Mouse (Mus musculus): Measurements from ENCODE around the gene Med10. TPM values are rescaled to one million over a fixed set of nuclear protein-coding genes. Genes with fewer than 3 reads are reported as not detected.
A peak's percentile ranks its signal among the peaks of the same experiment; 100 is the strongest.

Gene Med10
- total RNA-seq, 2 experiments from 2014 or later, result 22.1 to 23.4 TPM

- DNase-seq, result no peak
- intact Hi-C loops (cut with DNase I), result no loop called here
Measured at GRCm38 (mm10) chr13:69825396-69826095, 23.4 kb downstream of the Med10 start.

- DNase-seq, result no peak
- intact Hi-C loops (cut with DNase I), result no loop called here
Measured at GRCm38 (mm10) chr13:69830606-69831005, 28.4 kb downstream of the Med10 start.

DNA sequence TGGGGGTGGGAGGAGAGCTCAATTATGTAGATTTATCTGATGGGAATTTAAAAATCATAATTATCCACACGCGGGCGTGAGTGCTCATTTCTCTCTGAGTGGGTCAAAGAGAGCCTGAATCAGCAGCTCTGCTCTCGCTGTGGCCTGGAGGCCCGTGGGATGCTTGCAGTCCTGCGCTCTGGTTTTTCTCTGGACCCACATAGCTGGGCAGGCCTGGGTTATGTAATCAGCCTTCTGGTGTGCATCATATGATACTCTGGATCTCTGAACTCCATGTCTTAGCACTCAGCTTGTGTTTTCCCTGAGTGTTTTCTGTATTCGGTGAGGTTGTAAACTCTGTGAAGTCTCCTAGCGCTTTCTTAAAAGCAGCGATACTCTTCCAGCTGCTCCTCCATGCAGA, 30.4 kb downstream of the Med10 start:
- DNase-seq, result no peak
- intact Hi-C loops (cut with DNase I), result no loop called here

DNA sequence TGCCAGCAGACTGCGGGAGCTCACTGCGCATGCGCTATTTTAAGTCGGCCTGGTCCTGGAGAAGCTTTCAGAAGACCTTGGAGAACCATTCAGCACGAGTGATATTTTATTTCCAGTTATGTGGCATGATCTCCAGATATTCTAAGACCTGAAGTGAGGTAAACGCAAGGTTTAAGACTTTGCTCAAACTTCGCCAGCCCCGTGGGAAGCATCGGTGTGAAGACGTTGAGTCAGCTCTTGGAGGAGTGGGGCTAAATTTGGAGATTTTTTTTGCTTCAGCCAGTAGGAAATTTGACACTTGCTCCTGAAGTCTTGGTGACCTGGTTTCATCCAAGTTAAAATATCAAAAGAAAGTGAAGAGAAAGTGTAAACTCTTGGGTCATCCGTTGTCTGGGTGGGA, 31.2 kb downstream of the Med10 start:
- no peak for DNase-seq
- intact Hi-C loops (cut with DNase I), result no loop called here

- DNase-seq, result no peak
Measured at GRCm38 (mm10) chr13:69845592-69845991, 43.4 kb downstream of the Med10 start.

GRCm38 (mm10) chr13:69849579-69849978, 47.4 kb downstream of the Med10 start:
- no peak for DNase-seq
- intact Hi-C loops (cut with DNase I), result no loop called here

More at GRCm38 (mm10) chr13:69845592-69845991, 43.4 kb downstream of the Med10 start:
- intact Hi-C loops (cut with DNase I), result no loop called here

DNA sequence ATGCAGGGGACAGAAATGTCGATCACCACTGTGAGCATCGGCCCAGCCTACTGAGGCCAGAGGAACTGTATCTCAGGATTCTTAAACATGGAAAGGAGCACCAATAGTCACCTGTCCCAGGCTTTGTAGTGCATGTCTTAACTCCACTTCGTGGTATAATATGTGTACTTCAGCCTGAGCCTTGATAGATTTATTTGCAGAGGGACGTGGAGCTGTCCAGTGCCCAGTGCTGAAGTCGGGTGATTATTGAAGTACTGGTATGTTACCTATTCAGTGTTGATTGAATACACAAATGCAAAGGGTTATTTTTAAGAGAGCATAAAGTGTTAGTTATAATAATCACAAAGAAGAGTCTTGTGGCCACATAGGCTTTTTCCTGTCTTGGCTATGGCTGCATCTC, 50.1 kb downstream of the Med10 start:
- intact Hi-C loops (cut with DNase I), result no loop called here
- peak; percentile 1 to 7 for DNase-seq

- DNase-seq, result no peak
- intact Hi-C loops (cut with DNase I), result no loop called here
Measured at GRCm38 (mm10) chr13:69853425-69854043, 51.3 kb downstream of the Med10 start.

- no peak for DNase-seq
- intact Hi-C loops (cut with DNase I), result no loop called here
Measured at GRCm38 (mm10) chr13:69855941-69856340, 53.7 kb downstream of the Med10 start.

DNA sequence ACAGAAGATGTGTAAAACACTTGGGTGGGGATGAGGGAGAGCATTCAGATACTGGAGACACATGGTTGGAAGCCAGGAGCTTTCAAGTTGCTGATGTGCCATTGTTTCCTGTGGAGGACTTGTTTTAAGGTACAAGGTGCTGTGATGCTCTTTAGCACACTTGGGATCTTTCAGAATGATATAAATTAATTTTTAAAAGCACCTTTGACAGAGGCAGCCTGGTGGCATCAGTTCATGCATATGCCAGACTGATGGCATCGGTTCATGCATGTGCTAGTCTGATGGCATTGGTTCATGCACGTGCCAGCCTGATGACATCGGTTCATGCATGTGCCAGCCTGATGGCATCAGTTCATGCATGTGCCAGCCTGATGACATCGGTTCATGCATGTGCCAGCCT, 60.1 kb downstream of the Med10 start:
- intact Hi-C loops (cut with DNase I), result no loop called here
- DNase-seq, result no peak

DNA sequence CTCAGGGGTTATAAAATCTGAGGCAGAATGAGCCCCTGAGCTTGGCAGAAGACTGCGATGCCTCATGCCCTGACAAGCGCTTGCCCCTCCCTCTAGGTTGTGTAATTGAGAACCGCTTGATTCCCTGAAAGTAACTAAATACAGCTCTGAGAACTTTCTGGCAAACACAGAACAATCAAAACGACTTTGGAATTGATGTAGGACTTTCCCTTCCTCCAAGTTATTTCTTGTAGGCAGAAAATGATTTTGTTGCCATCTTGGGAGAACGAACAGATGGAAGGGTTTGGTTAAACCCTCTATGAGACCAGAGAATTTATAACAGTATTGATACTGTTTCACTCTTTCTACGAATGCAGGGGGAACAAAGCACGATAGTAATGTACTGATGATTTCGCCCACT, 62.7 kb downstream of the Med10 start:
- intact Hi-C loops (cut with DNase I), result no loop called here
- DNase-seq, result no peak

Other genes with a start within 250 kb of the Med10 start
- 1 to 10 TPM in 1 of 2 experiments, under 1 TPM in 1; 0.83 to 1.6 TPM for gene Srd5a1, start 191.0 kb upstream of the Med10 start, total RNA-seq (2021)
- gene Ube2ql1, start 62.5 kb upstream of the Med10 start, total RNA-seq (2021), result 1 to 10 TPM; 3.8 to 4.4 TPM

Data from heart, postnatal 36 days (tissue).